Mouse (Mus musculus) bone marrow, adult 2 months (tissue): Measurements from ENCODE around the gene Vdac1.

ENCODE experiments used
- CTCF ChIP-seq: fragments of 200-500 bp; IDR thresholded peaks from 2 replicates; pipeline ENCODE4 v1.5.1; 2011; ENCODE audit warnings: low read length, control low read depth; ENCODE audit not compliant: control insufficient read depth, insufficient read depth
- POLR2A ChIP-seq: fragments of 200-500 bp; IDR thresholded peaks from 2 replicates; pipeline ENCODE4 v1.6.1; 2011; ENCODE audit warnings: low read depth, mild to moderate bottlenecking, control low read depth, low read length, borderline replicate concordance; ENCODE audit not compliant: control insufficient read depth

- TF ChIP-seq CTCF = no peak
- TF ChIP-seq POLR2A = no peak
These were observed 73.1 kb downstream of the Vdac1 start for GRCm38 (mm10) chr11:52433797-52434195.
